Mouse (Mus musculus) kidney, embryonic 14.5 days (tissue): ENCODE measurements around the gene Ttc36. TPM values are rescaled to one million over a fixed set of nuclear protein-coding genes. Genes with fewer than 3 reads are reported as not detected.
"Not testable (repeated sequence)": the region's sequence is repeated elsewhere in the genome, so short reads cannot be mapped to it uniquely, and the experiment has no call there.

ENCODE experiments used
- ATAC-seq: fragments of 200-750 bp; cut with Nextera tagmentation; 2 replicates; pipeline ENCODE4 v1.8.0; 2017; ENCODE audit warnings: moderate number of reproducible peaks, mild to moderate bottlenecking, moderate TSS enrichment, moderate library complexity; ENCODE audit not compliant: low FRiP score, low TSS enrichment
- H3K27ac ChIP-seq: fragments of 300-500 bp; sonication (generic); 2 replicates; pipeline ENCODE4 v1.5.1; 2014; ENCODE audit warnings: low read depth, mild to moderate bottlenecking, low read length, moderate library complexity, mixed read lengths
- H3K27me3 ChIP-seq: fragments of 300-500 bp; sonication (generic); 2 replicates; pipeline ENCODE4 v1.6.1; 2014; ENCODE audit warnings: mild to moderate bottlenecking, low read length; ENCODE audit not compliant: control insufficient read depth, insufficient read depth
- H3K36me3 ChIP-seq: fragments of 300-500 bp; sonication (generic); 2 replicates; pipeline ENCODE4 v1.6.1; 2014; ENCODE audit warnings: low read length, mixed read lengths; ENCODE audit not compliant: control insufficient read depth, insufficient read depth
- H3K4me1 ChIP-seq: fragments of 300-500 bp; sonication (generic); 2 replicates; pipeline ENCODE4 v1.6.1; 2014; ENCODE audit warnings: low read length, mixed read lengths; ENCODE audit not compliant: control insufficient read depth, insufficient read depth
- H3K4me2 ChIP-seq: fragments of 300-500 bp; sonication (generic); replicated peaks from 2 replicates; pipeline ENCODE4 v1.6.1; 2014; ENCODE audit warnings: low read depth, mild to moderate bottlenecking, low read length
- H3K4me3 ChIP-seq: fragments of 300-500 bp; sonication (generic); 2 replicates; pipeline ENCODE4 v1.5.1; 2014; ENCODE audit warnings: mild to moderate bottlenecking, low read length
- H3K9ac ChIP-seq: fragments of 300-500 bp; sonication (generic); 2 replicates; pipeline ENCODE4 v1.6.1; 2014; ENCODE audit warnings: low read depth, mild to moderate bottlenecking, low read length, moderate library complexity
- H3K9me3 ChIP-seq: fragments of 300-500 bp; sonication (generic); 2 replicates; pipeline ENCODE4 v1.6.1; 2016; ENCODE audit warnings: low read length; ENCODE audit not compliant: control insufficient read depth
- WGBS: fragments of 180-500 bp; shearing (Covaris S2); extraction: QIAGEN DNeasy Blood & Tissue Kit; methylation state at CpG from one replicate; pipeline ENCODE4 v1.1.7; 2014; 5-methylcytosine and 5-hydroxymethylcytosine counted together
- polyA plus RNA-seq: library from polyadenylated mRNA; unstranded; fragments of >200 nt; fragmentation: Nextera tagmentation; extraction: Ambion mirVana; gene quantifications from 2 replicates; pipeline ENCODE4 v1.2.1, GENCODE M21; 2014

Ttc36 gene
- polyA plus RNA-seq, 1 experiment from 2014 or later = 31.0 TPM

- H3K9me3 ChIP-seq = no peaks in the 10 kb centered on the region
- peak; percentile 92 for ATAC-seq
- H3K9ac ChIP-seq = peak within 1 kb of the TSS; percentile 75
- peaks cover 27% of the 10 kb centered on the region; the same call in 1 of the 2 replicates for H3K4me1 ChIP-seq
- H3K27ac ChIP-seq = peak within 1 kb of the TSS; percentile 79; the same call in 1 of the 2 replicates
- WGBS = under 1% methylated on average over 68 of the region's 75 CpGs
- peak within 1 kb of the TSS; percentile 69 for H3K4me3 ChIP-seq
- H3K4me2 ChIP-seq = peak within 1 kb of the TSS; percentile 96
- H3K36me3 ChIP-seq = no peaks in the 10 kb centered on the region
- H3K27me3 ChIP-seq = peaks cover 6% of the 10 kb centered on the region; the same call in 1 of the 2 replicates
Measured at GRCm38 (mm10) chr9:44799102-44799957, 3.5 kb downstream of the Ttc36 start, which contains the start of gene Tmem25. Gene Tmem25 (minus strand): TSS chr9:44799307.

- H3K27me3 ChIP-seq = peaks cover 6% of the 10 kb centered on the region; the same call in 1 of the 2 replicates
- H3K9ac ChIP-seq = no peak overlapping the region
- no peaks in the 10 kb centered on the region for H3K36me3 ChIP-seq
- WGBS = 44% methylated on average over 7 of the region's 7 CpGs
- ATAC-seq = no peak
- no peaks in the 10 kb centered on the region for H3K9me3 ChIP-seq
- H3K4me3 ChIP-seq = peak overlapping the region; percentile 69; the same call in 1 of the 2 replicates
- H3K4me2 ChIP-seq = no peak overlapping the region; the same call in 1 of the 2 replicates
- H3K4me1 ChIP-seq = peaks cover 26% of the 10 kb centered on the region; the same call in 1 of the 2 replicates
- H3K27ac ChIP-seq = no peak overlapping the region
Measured at GRCm38 (mm10) chr9:44798298-44798697, 4.6 kb downstream of the Ttc36 start.

DNA sequence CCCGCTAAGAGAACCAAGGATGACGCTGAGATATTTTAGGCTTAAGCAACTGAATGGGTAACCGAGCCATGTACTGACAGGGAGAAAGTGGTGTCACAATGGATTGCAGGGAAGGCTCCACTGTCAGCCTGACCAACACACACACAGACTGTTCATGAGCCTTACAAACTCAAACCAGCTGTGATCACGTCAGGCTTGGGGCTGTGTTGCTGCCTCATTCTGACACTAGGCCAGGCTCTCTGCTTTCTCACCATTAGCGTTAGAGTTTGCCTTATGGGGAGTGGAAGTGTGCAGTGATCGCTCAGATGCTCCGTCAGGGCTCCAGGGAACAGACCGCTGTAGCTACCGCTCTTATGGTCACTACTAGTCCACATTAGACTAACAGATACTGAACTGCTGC is 10.0 kb downstream of the Ttc36 start:
- Histone ChIP-seq H3K4me1 (no peaks in the 10 kb centered on the region), H3K4me2 (no peak overlapping the region), H3K27me3 (0 out of 2 replicates have a peak, but pooled peaks cover under 1% of the 10 kb centered on the region), H3K36me3 (peaks cover 47% of the 10 kb centered on the region), H3K27ac (no peak overlapping the region), H3K4me3 (no peak overlapping the region), H3K9me3 (no peaks in the 10 kb centered on the region), H3K9ac (no peak overlapping the region)
- WGBS = 84% methylated on average over 9 of the region's 9 CpGs
- ATAC-seq = no peak

DNA sequence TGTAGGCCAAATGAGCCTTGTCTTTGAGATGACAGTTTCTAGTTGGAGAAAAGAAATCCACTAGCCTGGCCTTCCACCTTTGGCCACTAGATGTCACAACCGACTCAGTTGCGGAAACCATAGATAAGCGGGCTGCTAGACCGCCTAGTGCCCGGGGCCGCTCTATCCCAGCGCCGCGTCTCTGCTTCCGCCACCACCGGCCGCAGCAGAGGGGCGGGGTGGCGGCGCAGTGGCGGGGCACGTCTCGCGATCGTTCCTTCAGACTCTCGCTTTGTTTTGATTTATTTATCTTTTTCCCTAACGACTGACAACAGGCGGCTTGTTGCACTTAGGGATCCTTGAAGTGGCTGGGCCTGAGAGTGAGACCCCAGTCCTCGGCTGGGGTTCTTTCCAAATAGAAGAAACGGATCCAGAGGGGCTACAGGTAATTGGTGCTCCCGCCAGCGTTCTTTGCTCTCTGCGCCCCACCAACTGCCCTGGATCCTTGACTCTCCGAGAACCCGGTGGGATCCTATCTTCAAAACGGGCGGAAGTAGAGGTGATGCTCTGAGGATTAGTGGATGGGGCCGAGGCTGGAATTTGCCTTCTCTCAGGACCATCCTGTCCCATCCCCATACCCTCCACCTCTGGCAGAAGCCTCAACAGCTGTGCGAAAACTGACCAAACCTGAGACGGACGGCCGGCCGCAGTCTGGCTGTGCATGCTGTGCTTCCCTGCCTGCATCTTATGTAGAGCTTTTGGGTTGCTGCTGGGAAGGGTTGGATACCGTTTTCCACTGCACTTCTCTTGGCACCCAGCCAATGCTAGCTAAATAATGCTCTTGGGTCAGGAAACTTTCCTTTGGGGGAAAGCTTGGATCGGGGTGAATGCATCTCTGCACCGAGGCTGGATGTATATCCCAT is 29.9 kb downstream of the Ttc36 start:
- peaks cover 12% of the 10 kb centered on the region; the same call in 1 of the 2 replicates for H3K36me3 ChIP-seq
- peak overlapping the region; percentile 83 for H3K4me3 ChIP-seq
- H3K27me3 ChIP-seq = no peaks in the 10 kb centered on the region
- H3K9ac ChIP-seq = peak overlapping the region; percentile 87
- peaks cover 6% of the 10 kb centered on the region; the same call in 1 of the 2 replicates for H3K4me1 ChIP-seq
- ATAC-seq = peak; percentile 99
- H3K9me3 ChIP-seq = no peaks in the 10 kb centered on the region
- H3K27ac ChIP-seq = peak overlapping the region; percentile 86
- WGBS = under 1% methylated on average over 41 of the region's 41 CpGs
- peak overlapping the region; percentile 86 for H3K4me2 ChIP-seq

DNA sequence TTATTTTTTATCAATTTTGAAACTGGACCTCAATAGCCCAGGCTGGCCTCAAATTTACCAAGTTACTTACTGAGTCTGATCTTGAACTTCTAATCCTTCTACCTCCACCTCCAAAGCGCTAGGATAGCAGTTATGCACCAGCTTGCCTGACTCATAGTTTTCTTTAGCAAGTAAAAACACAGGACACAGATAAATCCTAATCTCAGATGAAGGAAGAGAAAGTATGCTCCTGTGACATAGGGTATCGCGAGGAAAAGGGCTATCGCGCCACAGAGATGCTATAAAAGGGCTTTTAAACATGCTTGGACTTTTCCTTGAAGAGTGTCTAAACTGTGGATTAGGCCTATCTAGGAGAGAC is 30.5 kb downstream of the Ttc36 start:
- Histone ChIP-seq H3K4me1 (peaks cover 6% of the 10 kb centered on the region; the same call in 1 of the 2 replicates), H3K9ac (no peak overlapping the region), H3K4me2 (no peak overlapping the region), H3K36me3 (peaks cover 12% of the 10 kb centered on the region; the same call in 1 of the 2 replicates), H3K9me3 (no peaks in the 10 kb centered on the region), H3K4me3 (no peak overlapping the region), H3K27me3 (no peaks in the 10 kb centered on the region), H3K27ac (peak overlapping the region; percentile 55; the same call in 1 of the 2 replicates)
- 22% methylated on average over 5 of the region's 5 CpGs for WGBS
- ATAC-seq = no peak

DNA sequence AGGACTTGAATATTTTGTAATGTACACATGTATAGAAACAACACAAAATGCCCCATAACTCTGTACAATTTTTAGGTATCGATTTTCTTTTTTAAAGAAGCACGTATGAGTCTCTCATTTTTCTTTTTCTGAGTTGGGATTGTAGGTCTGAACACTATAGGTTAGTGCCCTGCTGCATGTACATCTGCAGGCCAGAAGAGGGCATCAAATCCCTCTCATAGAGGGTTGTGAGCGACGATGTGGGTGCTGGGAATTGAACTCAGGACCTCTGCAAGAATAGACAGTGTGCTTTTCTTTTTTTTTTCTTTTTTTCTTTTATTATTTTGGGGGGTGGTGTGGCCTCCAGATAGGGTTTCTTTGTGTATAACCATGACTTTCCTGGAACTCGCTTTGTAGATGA is 31.5 kb downstream of the Ttc36 start:
- Histone ChIP-seq H3K9me3 (no peaks in the 10 kb centered on the region), H3K4me2 (no peak overlapping the region), H3K27ac (no peak overlapping the region), H3K4me3 (no peak overlapping the region), H3K9ac (no peak overlapping the region), H3K36me3 (peaks cover 12% of the 10 kb centered on the region; the same call in 1 of the 2 replicates), H3K27me3 (no peaks in the 10 kb centered on the region), H3K4me1 (peaks cover 8% of the 10 kb centered on the region)
- 93% methylated on average over 5 of the region's 5 CpGs for WGBS
- ATAC-seq = no peak

GRCm38 (mm10) chr9:44768029-44768394 is 34.9 kb downstream of the Ttc36 start:
- H3K4me1 ChIP-seq = peaks cover 21% of the 10 kb centered on the region
- H3K27ac ChIP-seq, H3K9me3 ChIP-seq, H3K9ac ChIP-seq, H3K36me3 ChIP-seq, ATAC-seq, H3K27me3 ChIP-seq: not testable (repeated sequence)
- H3K4me3 ChIP-seq = peak overlapping the region; percentile 72
- H3K4me2 ChIP-seq = peak overlapping the region; percentile 73; the same call in 1 of the 2 replicates
- WGBS = 50% methylated on average over 7 of the region's 9 CpGs

DNA sequence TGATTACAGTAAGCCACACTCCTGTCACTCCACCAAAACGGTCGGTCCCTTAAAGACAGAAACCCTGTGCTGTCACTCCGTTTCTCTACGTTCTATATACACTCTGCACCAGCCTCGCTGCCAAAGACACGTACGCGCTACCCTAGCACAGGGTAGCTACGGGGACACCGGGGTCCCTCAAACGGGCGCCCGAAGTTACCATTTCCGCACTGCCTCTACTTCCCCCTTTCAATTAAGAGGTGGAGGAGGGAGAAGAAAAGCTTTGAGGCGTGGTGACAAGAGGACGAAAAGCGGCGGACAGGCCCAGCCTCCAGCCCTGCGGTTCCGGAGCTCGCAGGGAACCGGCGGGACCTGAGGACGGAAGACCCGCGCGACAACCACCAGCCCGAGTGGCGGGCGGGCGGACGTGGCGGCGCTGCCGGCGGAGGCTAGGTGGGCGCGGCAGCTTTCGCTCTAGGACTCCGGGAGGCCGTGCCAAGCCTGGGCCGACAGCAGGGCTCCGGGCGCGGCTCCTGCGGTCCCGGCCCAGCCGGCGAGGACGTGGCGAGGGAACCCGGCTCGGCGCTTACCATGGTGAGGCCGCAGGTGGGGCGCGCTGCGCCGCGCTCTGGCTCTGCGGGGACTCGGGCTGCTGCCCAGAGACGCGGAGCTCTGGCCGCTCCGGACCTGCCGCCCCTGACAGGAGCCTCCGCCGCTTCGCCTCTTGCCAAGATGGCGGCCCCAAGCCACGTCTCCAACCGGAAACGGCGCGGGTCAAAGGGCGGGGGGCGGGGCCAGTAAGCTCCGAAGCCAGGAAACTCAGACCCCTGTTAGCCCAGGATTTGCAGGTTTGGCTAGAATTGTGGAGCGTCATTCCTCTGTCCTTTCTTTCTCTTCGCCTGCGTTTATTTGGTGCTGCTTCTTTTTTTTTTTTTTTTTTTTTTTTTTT is 35.5 kb downstream of the Ttc36 start, which contains the start of the genes Arcn1 and Ift46:
Gene Arcn1, minus strand, starts transcription at position 745 of the 928 bp plus-strand sequence.
Gene Ift46, plus strand, starts transcription at position 808 of the 928 bp plus-strand sequence.
- Histone ChIP-seq H3K27me3 (no peaks in the 10 kb centered on the region), H3K4me3 (peak within 1 kb of the TSS; percentile 72), H3K27ac (peak within 1 kb of the TSS; percentile 95), H3K4me2 (peak within 1 kb of the TSS; percentile 73), H3K36me3 (no peaks in the 10 kb centered on the region), H3K9me3 (no peaks in the 10 kb centered on the region), H3K9ac (peak within 1 kb of the TSS; percentile 98), H3K4me1 (peaks cover 25% of the 10 kb centered on the region)
- WGBS = under 1% methylated on average over 59 of the region's 82 CpGs
- peak; percentile 85 for ATAC-seq
